Mouse (Mus musculus) thymus, adult 2 months (tissue): ENCODE measurements at regions not wholly inside any gene's neighbourhood (a gene's known extent, or its start where the extent isn't known, plus 50 kb on each side); places are given as distances from the start of the nearest gene placed in this dataset.

Experiments
- CTCF ChIP-seq: fragments of 200-500 bp; IDR thresholded peaks from 2 replicates; pipeline ENCODE4 v1.5.1; 2012; ENCODE audit warnings: mild to moderate bottlenecking, control low read depth, low read length, moderate library complexity, borderline replicate concordance; ENCODE audit not compliant: control insufficient read depth, poor library complexity, insufficient read depth; ENCODE audit errors: extremely low read depth
- POLR2A ChIP-seq: fragments of 200-500 bp; IDR thresholded peaks from 2 replicates; pipeline ENCODE4 v1.6.1; 2012; ENCODE audit warnings: mild to moderate bottlenecking, low read length, control low read depth, moderate library complexity; ENCODE audit not compliant: control insufficient read depth, poor library complexity, insufficient read depth; ENCODE audit errors: extremely low read depth

- TF ChIP-seq POLR2A (no peak), CTCF (no peak)
Measured at GRCm38 (mm10) chr8:127769651-127770050, 588.8 kb upstream of the Nrp1 start.
